In the genomic region with DNA sequence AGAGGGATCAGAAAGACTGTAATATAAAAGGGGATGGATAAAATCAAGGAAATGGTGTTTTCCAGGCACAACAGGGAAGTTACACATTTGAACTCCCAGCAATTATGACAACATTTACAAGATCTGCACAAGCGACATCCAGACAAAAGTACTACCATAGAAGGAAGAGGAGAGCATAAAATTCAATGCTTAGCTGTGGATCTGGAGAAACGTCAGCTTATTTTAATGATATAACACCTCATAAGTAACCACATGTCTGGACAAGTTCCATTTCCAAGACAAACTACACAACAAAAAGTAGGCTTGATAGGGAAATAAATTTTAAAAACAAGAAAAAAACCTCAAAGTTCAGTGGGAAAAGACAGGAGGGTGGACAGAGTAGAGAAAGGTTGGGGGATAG, we compare ENCODE assay signal across 18 mouse cellular contexts.
"Had no signal": no experiment of that assay in that cellular context is flagged by ENCODE, and none has a peak within 500 bp of the region (broad histone marks: within the 10 kb centered on the region; RNA-seq: fewer than 3 reads in every experiment).

No protein-coding gene starts in this region.

- DNase-seq: lung, adult 2 months; midbrain, embryonic 14.5 days; retina, postnatal 1 day; right cerebral cortex, adult 18-20 months; right cerebral cortex, postnatal 25 days; right cerebral cortex, postnatal 4 days; spleen, adult 18-20 months; thymus, adult 18-20 months; thymus, postnatal 14 days; thymus, postnatal 36 days had no signal

- H3K4me1 ChIP-seq: liver, embryonic 12.5 days; midbrain, embryonic 10.5 days; midbrain, embryonic 12.5 days; neural tube, embryonic 13.5 days; neural tube, embryonic 15.5 days had no signal

- H3K36me3 ChIP-seq: liver, embryonic 12.5 days; midbrain, embryonic 10.5 days; midbrain, embryonic 12.5 days; neural tube, embryonic 13.5 days; neural tube, embryonic 15.5 days had no signal

- H3K27ac ChIP-seq: liver, embryonic 12.5 days; liver, embryonic 14.5 days; midbrain, embryonic 10.5 days; midbrain, embryonic 12.5 days; neural tube, embryonic 13.5 days; neural tube, embryonic 15.5 days had no signal

- H3K4me3 ChIP-seq: liver, embryonic 12.5 days; midbrain, embryonic 10.5 days; midbrain, embryonic 12.5 days; myocyte; neural tube, embryonic 13.5 days; neural tube, embryonic 15.5 days had no signal

- ATAC-seq: liver, embryonic 12.5 days; midbrain, embryonic 16.5 days had no signal

- H3K9me3 ChIP-seq: liver, embryonic 12.5 days; midbrain, embryonic 10.5 days; midbrain, embryonic 12.5 days; neural tube, embryonic 13.5 days; neural tube, embryonic 15.5 days had no signal

- H3K27me3 ChIP-seq: liver, embryonic 12.5 days; midbrain, embryonic 12.5 days; neural tube, embryonic 13.5 days; neural tube, embryonic 15.5 days had no signal

- H3K4me2 ChIP-seq: liver, embryonic 12.5 days; midbrain, embryonic 12.5 days; neural tube, embryonic 13.5 days; neural tube, embryonic 15.5 days had no signal

- H3K9ac ChIP-seq: liver, embryonic 12.5 days; liver, embryonic 14.5 days; midbrain, embryonic 12.5 days; neural tube, embryonic 13.5 days; neural tube, embryonic 15.5 days had no signal
